Mouse (Mus musculus) heart, adult 11 months (tissue): ENCODE results near the gene Myrf.
"Not testable (repeated sequence)": the region's sequence is repeated elsewhere in the genome, so short reads cannot be mapped to it uniquely, and the experiment has no call there.

ENCODE experiments used
- DNase-seq: peaks from one replicate; pipeline ENCODE4 v3.0.0; 2022

Gene Myrf

DNA sequence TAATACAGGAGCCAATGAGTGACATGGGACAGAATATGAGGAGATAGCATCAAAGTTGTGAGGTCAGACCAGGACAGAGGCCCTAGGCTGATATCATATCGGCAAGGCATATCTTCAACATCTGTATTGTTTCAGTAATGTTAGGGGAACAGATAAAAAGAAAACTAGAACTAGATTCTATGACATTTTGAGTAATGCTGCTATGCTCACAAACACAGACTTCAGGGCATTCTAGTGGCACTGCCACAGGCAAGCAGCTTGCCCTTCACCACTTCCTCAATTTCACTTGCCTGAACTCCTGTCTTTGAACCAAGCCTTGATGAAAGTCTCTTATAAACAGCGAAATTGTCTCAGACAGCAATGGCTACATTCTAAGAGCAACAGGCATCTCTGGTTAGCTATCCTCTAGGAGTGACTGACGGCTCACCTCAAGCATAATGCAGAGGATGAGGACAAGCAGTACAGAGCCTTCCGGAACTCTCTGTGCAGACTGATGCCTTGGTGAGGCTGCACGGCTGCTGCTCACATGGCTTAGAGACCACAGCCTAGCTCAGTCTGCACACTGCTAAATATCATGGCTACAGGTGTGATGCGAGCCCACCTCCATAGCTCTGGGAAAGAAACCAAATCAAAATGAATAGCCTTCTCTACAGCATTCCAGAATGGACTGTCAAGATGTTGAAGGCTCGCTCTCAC, 66.6 kb downstream of the Myrf start:
- DNase-seq: peak; percentile 82

DNA sequence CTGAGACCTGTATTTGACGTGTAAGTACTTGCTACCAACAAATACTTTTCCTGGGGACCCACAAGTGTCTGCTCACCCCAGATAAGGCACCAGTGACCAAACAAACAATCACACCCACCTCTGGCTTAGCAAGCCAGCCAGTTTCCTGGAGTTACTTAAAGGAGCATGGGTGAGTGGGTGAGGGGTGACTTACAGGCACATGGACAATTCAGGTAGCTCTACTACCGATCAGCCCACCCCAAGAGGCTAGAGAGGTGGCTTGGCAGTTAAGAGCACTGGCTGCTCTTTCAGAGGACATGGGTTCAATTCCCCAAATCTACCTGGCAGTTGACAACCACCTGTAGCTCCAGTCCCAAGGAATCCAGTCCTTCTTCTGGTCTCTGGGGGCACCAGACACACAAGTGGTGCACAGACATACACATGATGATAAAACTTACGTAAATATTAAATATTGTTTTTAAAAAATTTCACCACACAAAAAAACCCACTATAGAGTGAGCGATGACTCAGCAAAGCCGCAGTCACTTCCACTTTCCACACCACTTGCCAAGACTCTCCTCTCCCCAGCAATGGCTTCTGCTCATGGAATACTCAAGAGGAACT, 67.3 kb downstream of the Myrf start:
- DNase-seq: peak; percentile 89

DNA sequence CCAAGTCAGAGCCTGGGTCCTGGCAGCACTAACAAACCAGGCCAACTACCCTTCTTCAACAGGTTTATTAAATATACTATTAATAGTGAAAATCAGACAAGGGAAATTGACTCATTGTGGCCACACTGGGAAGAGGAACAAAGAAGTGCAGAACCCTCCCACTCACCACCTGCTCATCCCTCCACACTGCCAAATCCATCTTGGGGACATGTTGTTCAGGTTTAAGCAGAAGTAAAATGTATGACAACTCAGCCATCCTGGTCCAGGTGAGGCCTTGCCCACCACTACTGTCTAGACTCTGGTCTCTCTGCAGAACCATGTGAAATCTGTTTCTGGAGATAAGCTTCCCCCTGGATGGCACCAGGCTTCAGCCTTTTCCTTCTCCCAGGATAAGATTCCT, 68.7 kb downstream of the Myrf start:
- peak; percentile 83 for DNase-seq

DNA sequence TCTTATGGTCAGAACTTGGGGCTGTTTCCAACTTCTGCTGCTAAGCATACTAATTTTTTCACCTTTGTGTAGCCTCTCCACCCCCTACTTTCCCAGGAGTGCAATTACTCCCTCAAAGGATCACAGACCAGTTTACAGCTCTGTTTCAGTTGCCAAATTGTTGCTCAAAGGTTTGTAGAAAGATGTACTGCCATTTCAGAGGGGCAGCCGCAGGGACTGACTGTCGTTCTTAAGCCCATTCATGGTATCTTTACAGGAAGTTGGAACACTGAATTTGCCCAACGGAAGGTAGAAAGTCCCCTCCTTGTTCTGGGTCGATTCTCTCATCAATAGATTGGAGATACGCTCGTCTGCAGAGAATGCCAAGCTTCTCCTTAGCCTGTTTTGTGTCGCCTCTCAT, 69.2 kb downstream of the Myrf start:
- DNase-seq: peak; percentile 35

DNA sequence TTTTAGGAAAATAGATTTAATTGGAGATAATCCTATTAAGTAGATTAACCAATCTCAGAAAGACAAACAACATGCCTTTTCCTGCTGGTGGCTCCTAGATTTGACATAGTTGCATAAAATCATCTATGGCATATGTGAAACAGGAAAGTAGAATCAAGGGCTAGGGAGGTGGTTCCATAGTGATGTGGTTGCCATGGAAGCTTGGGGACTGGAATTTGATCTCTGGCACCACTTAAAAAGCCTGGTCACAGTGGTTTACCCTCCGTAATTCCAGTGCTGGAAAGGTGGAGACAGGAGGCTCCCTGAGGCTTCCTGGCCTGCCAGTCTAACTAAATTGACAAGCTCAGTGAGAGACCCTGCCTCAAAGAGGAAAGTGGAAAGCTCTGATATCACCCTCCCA, 70.1 kb downstream of the Myrf start:
- peak; percentile 23 for DNase-seq

DNA sequence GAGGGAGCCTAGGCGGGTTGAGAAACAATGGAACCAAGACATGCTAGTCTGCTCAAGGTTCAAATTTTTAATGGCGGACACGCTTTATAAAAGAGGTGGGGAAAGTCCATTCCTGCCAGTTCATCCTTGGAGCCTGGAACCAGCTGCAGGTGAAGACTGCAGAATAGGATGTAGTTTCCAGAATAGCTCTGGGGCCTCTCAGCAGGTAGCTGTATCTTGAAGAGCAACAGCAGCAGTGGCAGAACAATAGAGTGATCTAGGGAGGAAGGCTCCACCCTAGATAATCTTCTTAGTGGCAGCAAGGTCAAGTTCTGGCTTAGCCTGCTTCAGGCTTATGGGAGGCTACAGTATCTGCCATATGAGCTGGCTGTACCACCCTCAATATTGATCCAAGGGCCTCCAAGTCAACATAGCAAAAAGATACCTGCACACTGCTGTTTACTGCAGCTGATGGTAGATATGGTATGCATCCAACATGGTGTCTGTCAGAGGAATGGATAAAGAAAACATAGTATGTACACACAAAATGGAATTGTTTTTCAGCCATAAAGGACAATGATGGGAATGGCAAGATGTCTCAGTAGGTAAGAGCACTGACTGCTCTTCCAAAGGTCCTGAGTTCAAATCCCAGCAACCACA, 70.7 kb downstream of the Myrf start:
- peak; percentile 24 for DNase-seq

DNA sequence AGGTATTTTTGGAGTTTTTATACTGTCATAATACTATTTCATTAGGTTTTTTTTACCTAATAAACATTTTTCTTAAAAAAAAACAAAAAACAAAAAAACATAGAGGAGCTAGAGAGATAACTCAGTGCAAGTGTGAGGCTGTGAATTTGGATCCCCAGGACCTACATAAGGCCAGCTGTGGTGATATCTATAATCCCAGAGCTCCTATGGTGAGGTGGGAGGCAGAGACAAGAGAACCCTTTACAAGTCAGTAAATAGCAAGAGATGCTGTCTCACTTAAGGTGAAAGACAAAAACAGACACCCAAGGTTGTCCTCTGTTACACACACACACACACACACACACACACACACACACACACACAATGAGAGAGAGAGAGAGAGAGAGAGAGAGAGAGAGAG, 71.4 kb downstream of the Myrf start:
- no peak for DNase-seq

DNA sequence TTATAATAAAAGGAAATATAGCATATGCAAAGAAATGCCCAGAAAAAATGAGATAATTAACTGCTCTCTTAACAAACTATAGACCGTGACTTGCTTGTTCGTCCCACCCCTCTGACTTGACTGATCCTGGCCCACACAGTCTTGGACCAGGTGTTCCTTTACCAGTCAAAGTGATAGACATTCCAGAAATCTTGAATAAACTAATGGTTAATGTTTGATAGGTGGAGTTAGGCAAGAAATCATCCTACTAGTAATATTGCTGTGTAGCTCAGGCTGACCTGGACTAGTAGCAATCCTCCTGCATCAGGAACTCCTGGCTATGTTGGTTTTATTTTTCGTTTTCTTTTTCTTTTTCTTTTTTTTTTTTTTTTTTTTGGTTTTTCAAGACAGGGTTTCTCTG, 72.1 kb downstream of the Myrf start:
- DNase-seq: peak; percentile 4

DNA sequence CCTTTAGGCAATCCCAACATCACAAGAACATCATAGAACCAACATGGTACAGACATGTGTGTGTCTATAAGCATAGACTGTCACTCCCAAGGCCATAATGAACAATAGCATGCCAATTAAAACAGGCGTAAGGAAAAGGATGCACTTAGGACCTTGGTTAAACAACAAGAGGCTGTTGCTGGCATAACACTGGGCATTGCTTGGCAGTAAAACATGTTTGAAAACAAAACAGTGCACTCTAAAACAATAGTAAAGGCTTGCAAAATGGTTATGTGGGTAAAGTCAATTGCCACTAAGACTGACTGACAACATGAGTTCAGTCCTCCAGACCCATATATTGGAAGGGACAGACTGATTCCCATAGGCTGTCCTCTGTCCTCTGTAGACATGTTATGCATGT, 72.6 kb downstream of the Myrf start:
- peak; percentile 23 for DNase-seq

DNA sequence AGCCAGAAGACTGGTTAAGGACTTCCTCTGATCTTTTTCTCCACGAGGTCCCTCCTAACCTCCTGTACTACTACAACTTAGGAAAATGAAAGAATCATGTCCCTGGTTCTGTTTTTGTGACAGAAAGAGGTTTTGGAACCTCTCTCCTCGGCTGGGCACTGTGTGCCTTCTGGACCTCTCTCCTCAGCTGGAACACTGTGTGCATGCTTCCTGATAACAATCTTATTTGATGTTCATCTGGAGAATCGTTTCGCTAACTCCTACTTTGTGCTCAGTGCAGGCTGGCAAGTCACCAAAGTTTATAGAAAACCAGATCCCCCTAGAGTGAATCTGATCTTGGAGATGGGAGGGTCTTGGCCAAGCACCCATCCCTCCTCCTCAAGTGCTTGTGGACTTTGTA, 73.4 kb downstream of the Myrf start:
- peak; percentile 68 for DNase-seq

DNA sequence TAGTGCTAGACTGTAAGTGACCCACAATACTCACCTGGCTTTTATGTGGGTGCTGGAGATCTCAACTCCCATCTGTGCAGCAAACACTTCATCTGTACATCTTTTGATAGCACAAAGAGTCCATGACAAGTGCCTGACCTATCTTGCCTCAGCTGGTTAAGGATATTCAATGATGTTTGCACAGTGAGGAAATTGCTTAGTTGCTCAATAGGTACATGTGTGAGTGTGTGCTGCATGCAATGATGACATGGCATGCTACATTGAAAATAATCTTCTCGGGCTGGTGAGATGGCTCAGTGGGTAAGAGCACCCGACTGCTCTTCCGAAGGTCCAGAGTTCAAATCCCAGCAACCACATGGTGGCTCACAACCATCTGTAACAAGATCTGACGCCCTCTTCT, 74.6 kb downstream of the Myrf start:
- not testable (repeated sequence) for DNase-seq

DNA sequence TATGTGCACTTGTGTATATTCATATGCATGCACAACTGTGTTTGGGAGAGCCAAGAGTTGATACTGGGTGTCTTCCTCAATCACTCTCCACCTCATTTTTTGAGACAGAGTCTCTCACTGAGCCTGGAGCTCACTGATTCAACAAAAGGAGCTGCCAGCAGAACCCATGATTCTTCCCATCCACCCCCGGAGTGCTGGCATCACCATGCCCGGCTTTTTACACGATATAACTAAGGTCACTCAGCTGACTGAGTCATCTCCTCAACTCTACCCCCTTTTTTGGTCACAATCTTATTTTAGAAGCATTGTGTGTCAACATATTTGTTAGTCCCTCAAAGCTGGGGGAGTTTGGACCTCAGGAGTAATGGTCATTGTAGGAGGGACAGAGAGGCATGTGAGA, 76.7 kb downstream of the Myrf start:
- no peak for DNase-seq
